In the genomic region with DNA sequence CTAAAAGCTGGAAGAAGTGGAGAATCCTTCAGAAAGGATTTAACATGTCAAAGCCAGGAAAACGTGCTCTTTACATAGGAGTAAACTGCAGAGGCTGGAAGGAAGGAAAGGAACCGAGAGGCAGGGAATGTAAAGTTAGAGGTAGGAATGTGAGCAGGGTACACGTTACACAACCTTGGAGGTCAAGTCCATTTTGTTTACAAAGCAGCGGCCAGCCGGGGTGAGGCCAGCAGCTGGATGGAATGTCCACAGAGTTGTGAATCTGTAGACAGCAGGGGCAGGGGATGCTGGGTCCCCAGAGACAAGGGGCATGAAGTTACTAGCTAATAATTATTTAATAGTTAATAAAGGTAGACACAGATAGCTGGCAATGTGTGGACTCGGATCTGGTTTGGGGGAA, we compare ENCODE assay signal across 13 mouse cellular contexts. TPM values are rescaled to one million over a fixed set of nuclear protein-coding genes. Genes with fewer than 3 reads are reported as not detected.
A peak's percentile ranks its signal among the peaks of the same experiment; 100 is the strongest.
DNase-seq lines count a peak whose midpoint lies in the region; ATAC-seq and TF ChIP-seq lines count a peak whose summit lies in the region.
"Had no signal": no experiment of that assay in that cellular context is flagged by ENCODE, and none has a peak within 500 bp of the region (broad histone marks: within the 10 kb centered on the region; RNA-seq: fewer than 3 reads in every experiment).

No protein-coding gene starts in this region.

- no peaks in the 10 kb centered on the region for H3K27me3 ChIP-seq in liver, embryonic 11.5 days (replicated peaks; ENCODE audit: control insufficient read depth, insufficient read depth, low read length)
- H3K27me3 ChIP-seq in liver, embryonic 15.5 days = no peaks in the 10 kb centered on the region
- no peaks in the 10 kb centered on the region for H3K27me3 ChIP-seq in myocyte (ENCODE audit: control insufficient read depth, insufficient read depth, insufficient read length)
- H3K27me3 ChIP-seq in hindbrain, embryonic 12.5 days = no peaks in the 10 kb centered on the region
- H3K27me3 ChIP-seq: heart, embryonic 13.5 days; hindbrain, embryonic 15.5 days had no signal

- no peak for TF ChIP-seq POLR2A in myocyte (IDR thresholded peaks at IDR 0.05; ENCODE audit: insufficient read length, low read depth)

- no peak for ATAC-seq in liver, embryonic 11.5 days (replicated peaks; ENCODE audit: low FRiP score)
- ATAC-seq in liver, embryonic 15.5 days (ENCODE audit: insufficient read depth) = peak; percentile 22; the same call in 1 of the 2 replicates
- no peak for ATAC-seq in hindbrain, embryonic 12.5 days (ENCODE audit: low FRiP score)

- H3K4me1 ChIP-seq in liver, embryonic 11.5 days (replicated peaks; ENCODE audit: control insufficient read depth, insufficient read depth, low read length) = no peaks in the 10 kb centered on the region
- H3K4me1 ChIP-seq in liver, embryonic 15.5 days (replicated peaks) = no peaks in the 10 kb centered on the region
- H3K4me1 ChIP-seq in hindbrain, embryonic 12.5 days = 0 out of 2 replicates have a peak, but pooled peaks cover 4% of the 10 kb centered on the region
- H3K4me1 ChIP-seq: hindbrain, embryonic 15.5 days had no signal

- no peak overlapping the region for H3K9ac ChIP-seq in liver, embryonic 11.5 days (ENCODE audit: low read depth, low read length)
- H3K9ac ChIP-seq in liver, embryonic 15.5 days = no peak overlapping the region
- H3K9ac ChIP-seq in hindbrain, embryonic 12.5 days = no peak overlapping the region
- H3K9ac ChIP-seq: heart, embryonic 13.5 days; hindbrain, embryonic 15.5 days had no signal

- H3K27ac ChIP-seq in liver, embryonic 11.5 days (ENCODE audit: low read depth, low read length) = no peak overlapping the region
- H3K27ac ChIP-seq in liver, embryonic 15.5 days (replicated peaks) = no peak overlapping the region
- no peak overlapping the region for H3K27ac ChIP-seq in hindbrain, embryonic 12.5 days
- H3K27ac ChIP-seq: heart, embryonic 13.5 days; hindbrain, embryonic 15.5 days; stomach, postnatal 0 days had no signal

- WGBS in liver, embryonic 11.5 days = 52% methylated on average over 6 of the region's 6 CpGs
- 50% methylated on average over 6 of the region's 6 CpGs for whole genome bisulfite sequencing in liver, embryonic 15.5 days (ENCODE audit: insufficient replicate concordance)
- 76% methylated on average over 6 of the region's 6 CpGs for WGBS in hindbrain, embryonic 12.5 days

- no peaks in the 10 kb centered on the region for H3K36me3 ChIP-seq in liver, embryonic 11.5 days (ENCODE audit: control insufficient read depth, insufficient read depth, low read length)
- H3K36me3 ChIP-seq in liver, embryonic 15.5 days (replicated peaks) = no peaks in the 10 kb centered on the region
- H3K36me3 ChIP-seq in myocyte (ENCODE audit: control insufficient read depth, insufficient read depth) = no peaks in the 10 kb centered on the region
- no peaks in the 10 kb centered on the region for H3K36me3 ChIP-seq in hindbrain, embryonic 12.5 days
- H3K36me3 ChIP-seq: hindbrain, embryonic 15.5 days had no signal

- H3K9me3 ChIP-seq in liver, embryonic 11.5 days (ENCODE audit: control insufficient read depth, low read length) = no peaks in the 10 kb centered on the region
- H3K9me3 ChIP-seq in liver, embryonic 15.5 days (replicated peaks) = no peaks in the 10 kb centered on the region
- H3K9me3 ChIP-seq in hindbrain, embryonic 12.5 days (replicated peaks) = no peaks in the 10 kb centered on the region
- H3K9me3 ChIP-seq: heart, embryonic 13.5 days; hindbrain, embryonic 15.5 days had no signal

- peak; percentile 65 for DNase-seq in adrenal gland, postnatal 10 days
- DNase-seq in adrenal gland, adult 18-20 months (ENCODE audit: low spot score in 2 of 2) = no peak
- DNase-seq in liver = peak; percentile 18
- DNase-seq in liver, embryonic 11.5 days (ENCODE audit: low spot score) = no peak
- no peak for DNase-seq in c-Kit-positive CD71-positive TER-119-positive erythroid progenitor cells, embryonic 14.5 days (ENCODE audit: low spot score)
- DNase-seq: left cerebral cortex, postnatal 4 days had no signal

- no peak overlapping the region for H3K4me3 ChIP-seq in liver, embryonic 11.5 days (ENCODE audit: low read depth, low read length)
- no peak overlapping the region for H3K4me3 ChIP-seq in liver, embryonic 15.5 days (replicated peaks)
- H3K4me3 ChIP-seq in myocyte = no peak overlapping the region
- no peak overlapping the region for H3K4me3 ChIP-seq in hindbrain, embryonic 12.5 days
- H3K4me3 ChIP-seq: heart, embryonic 13.5 days; hindbrain, embryonic 15.5 days had no signal

- H3K79me2 ChIP-seq in myocyte (ENCODE audit: control insufficient read depth, insufficient read depth) = no peaks in the 10 kb centered on the region

- H3K4me2 ChIP-seq in liver, embryonic 11.5 days = no peak overlapping the region
- no peak overlapping the region for H3K4me2 ChIP-seq in liver, embryonic 15.5 days
- peak overlapping the region; percentile 56 for H3K4me2 ChIP-seq in myocyte (ENCODE audit: low read depth)
- H3K4me2 ChIP-seq in hindbrain, embryonic 12.5 days (replicated peaks) = no peak overlapping the region
- H3K4me2 ChIP-seq: heart, embryonic 13.5 days; hindbrain, embryonic 15.5 days had no signal

- H3ac ChIP-seq in myocyte (ENCODE audit: control insufficient read depth, insufficient read length) = no peak overlapping the region

TF ChIP-seq in myocyte, 11 proteins besides CTCF, POLR2A, EP300 and RAD21:
- TF ChIP-seq TCF12 (IDR thresholded peaks at IDR 0.05; ENCODE audit: insufficient read depth, poor library complexity, severe bottlenecking) (no peak), MAX (IDR thresholded peaks at IDR 0.05; ENCODE audit: low read depth) (no peak), MYOG (IDR thresholded peaks at IDR 0.05; ENCODE audit: control insufficient read depth in 1 of 3, insufficient read depth in 1 of 3, insufficient read length in 2 of 3, low read depth in 2 of 3) (no peak), SRF (IDR thresholded peaks at IDR 0.05; ENCODE audit: control insufficient read depth, insufficient read length, low read depth) (no peak), USF1 (IDR thresholded peaks at IDR 0.05; ENCODE audit: low read depth) (no peak), POLR2AphosphoS2 (IDR thresholded peaks at IDR 0.05; ENCODE audit: insufficient read length, low read depth) (no peak), REST (IDR thresholded peaks at IDR 0.05; ENCODE audit: insufficient read depth, insufficient read length) (no peak), MYOD1 (IDR thresholded peaks at IDR 0.05; ENCODE audit: control insufficient read depth in 1 of 3, insufficient read length in 2 of 3, low read depth in 2 of 3) (no peak), CEBPB (IDR thresholded peaks at IDR 0.05; ENCODE audit: insufficient read depth, poor library complexity, severe bottlenecking) (no peak), E2F4 (IDR thresholded peaks at IDR 0.05; ENCODE audit: insufficient read depth) (no peak), TCF3 (IDR thresholded peaks at IDR 0.05; ENCODE audit: insufficient read length, low read depth) (no peak)
TF ChIP-seq in myocyte: peak in this region for 0.

RNA-seq across cellular contexts. Expression of gene Ift43, which starts 45.8 kb away (rescaled TPM):
- 10 to 100 TPM; 25.3 to 25.7 TPM for total RNA-seq in adrenal gland, postnatal 10 days (2021)
- total RNA-seq in adrenal gland, adult 18-20 months (2021) = 10 to 100 TPM; 22.6 to 26.2 TPM
- 26.3 and 28.1 TPM in 2 replicates for polyA plus RNA-seq in liver, embryonic 11.5 days (2014; fragmentation: Nextera tagmentation; extraction: Ambion mirVana)
- polyA plus RNA-seq in liver, embryonic 15.5 days (2015; fragmentation: Nextera tagmentation; extraction: Ambion mirVana) = 4.9 and 7.3 TPM in 2 replicates
- 93.4 TPM for polyA plus RNA-seq in myocyte (2012; fragmentation: generic; extraction: Trizol)
- polyA plus RNA-seq in hindbrain, embryonic 12.5 days (2016; fragmentation: Nextera tagmentation; extraction: Ambion mirVana) = 83.4 and 90.1 TPM in 2 replicates

RNA-seq across cellular contexts. Expression of gene Tgfb3, which starts 49.3 kb away (rescaled TPM):
- 10 to 100 TPM; 15.0 to 16.6 TPM for total RNA-seq in adrenal gland, postnatal 10 days (2021)
- total RNA-seq in adrenal gland, adult 18-20 months (2021) = 10 to 100 TPM in 1 of 2 experiments, 1 to 10 TPM in 1; 8.7 to 13.7 TPM
- polyA plus RNA-seq in liver, embryonic 11.5 days (2014; fragmentation: Nextera tagmentation; extraction: Ambion mirVana) = 12.4 and 14.7 TPM in 2 replicates
- 2.1 TPM in 2 replicates for polyA plus RNA-seq in liver, embryonic 15.5 days (2015; fragmentation: Nextera tagmentation; extraction: Ambion mirVana)
- 79.2 TPM for polyA plus RNA-seq in myocyte (2012; fragmentation: generic; extraction: Trizol)
- polyA plus RNA-seq in hindbrain, embryonic 12.5 days (2016; fragmentation: Nextera tagmentation; extraction: Ambion mirVana) = 19.9 and 24.6 TPM in 2 replicates
- total RNA-seq: megakaryocyte progenitor cell, adult 5-6 weeks had no signal

Comparison
In these comparisons a context has a peak if more than half of its experiments do, and no peak if none do; other contexts are left out.
1. DNase-seq: peak in adrenal gland, postnatal 10 days (single experiment) and liver (single experiment); none in adrenal gland, adult 18-20 months (0 of 2), liver, embryonic 11.5 days (single experiment) and c-Kit-positive CD71-positive TER-119-positive erythroid progenitor cells, embryonic 14.5 days (single experiment).